Mouse (Mus musculus): ENCODE measurements around the gene Ablim1. TPM values are rescaled to one million over a fixed set of nuclear protein-coding genes. Genes with fewer than 3 reads are reported as not detected.

Ablim1 gene
- polyA plus RNA-seq, 1 experiment from 2014 or later, result 52.8 TPM

DNA sequence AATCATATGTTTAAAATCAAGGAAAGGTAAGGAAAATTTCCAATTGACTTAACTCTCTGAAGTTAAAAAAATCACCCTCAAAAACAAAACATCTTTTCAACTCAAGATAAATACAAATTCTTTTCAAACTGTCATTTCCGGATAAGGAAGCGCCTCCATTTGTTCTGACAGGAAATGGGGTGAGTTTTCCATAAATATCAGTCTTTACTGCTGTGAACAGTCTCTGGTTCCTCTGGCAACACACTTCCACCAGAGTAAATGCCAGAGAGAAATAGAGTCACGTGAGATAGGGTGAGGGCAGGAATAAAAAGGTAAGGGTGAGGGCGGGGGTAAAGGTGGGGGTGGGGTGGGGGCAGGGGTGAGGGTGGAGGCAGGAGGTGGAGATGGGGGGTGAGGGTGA lies 189.8 kb downstream of the Ablim1 start:
- whole genome bisulfite sequencing, result 86% methylated on average over 4 of the region's 4 CpGs
- H3K4me3 ChIP-seq (replicated peaks; ENCODE audit: low read depth, low read length), result no peak overlapping the region
- no peak overlapping the region for H3K27ac ChIP-seq (replicated peaks; ENCODE audit: low read depth, low read length)
- peaks cover 4% of the 10 kb centered on the region; the same call in 1 of the 2 replicates for H3K4me1 ChIP-seq (ENCODE audit: control insufficient read depth, insufficient read depth, low read length)
- H3K36me3 ChIP-seq (ENCODE audit: control insufficient read depth, insufficient read depth, low read length), result no peaks in the 10 kb centered on the region
- no peak overlapping the region for H3K4me2 ChIP-seq (ENCODE audit: low read length)
- H3K27me3 ChIP-seq (ENCODE audit: control insufficient read depth, insufficient read depth, low read length), result no peaks in the 10 kb centered on the region
- no peak overlapping the region for H3K9ac ChIP-seq (replicated peaks; ENCODE audit: low read length)
- no peaks in the 10 kb centered on the region for H3K9me3 ChIP-seq (ENCODE audit: control insufficient read depth, low read length)
- ATAC-seq (ENCODE audit: low FRiP score, low TSS enrichment), result no peak
- no peak for DNase-seq

DNA sequence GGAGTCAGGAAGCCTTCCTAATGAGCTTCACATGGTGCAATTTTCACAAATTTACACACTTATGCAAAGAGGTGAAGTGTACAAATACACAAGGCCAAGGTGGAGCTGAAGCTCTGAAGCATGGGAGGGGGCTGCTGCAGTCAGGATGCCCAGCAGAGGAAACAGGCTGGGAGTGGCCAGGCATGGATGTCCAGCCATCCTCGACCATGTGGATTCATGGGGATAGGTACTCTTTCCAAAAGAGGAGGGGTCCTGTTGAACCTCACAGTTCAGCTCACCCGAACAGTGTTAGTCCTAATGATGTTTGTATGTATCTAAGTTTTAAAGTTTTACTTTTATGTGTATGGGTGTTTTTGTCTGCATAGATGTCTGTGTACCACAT lies 190.6 kb downstream of the Ablim1 start:
- Histone ChIP-seq H3K4me1 (ENCODE audit: control insufficient read depth, insufficient read depth, low read length) (peaks cover 4% of the 10 kb centered on the region; the same call in 1 of the 2 replicates), H3K9ac (replicated peaks; ENCODE audit: low read length) (no peak overlapping the region), H3K27ac (replicated peaks; ENCODE audit: low read depth, low read length) (0 out of 2 replicates have a peak overlapping the region, but pooled peaks have one; percentile 41), H3K9me3 (ENCODE audit: control insufficient read depth, low read length) (no peaks in the 10 kb centered on the region), H3K36me3 (ENCODE audit: control insufficient read depth, insufficient read depth, low read length) (no peaks in the 10 kb centered on the region), H3K4me2 (ENCODE audit: low read length) (no peak overlapping the region), H3K4me3 (replicated peaks; ENCODE audit: low read depth, low read length) (no peak overlapping the region), H3K27me3 (ENCODE audit: control insufficient read depth, insufficient read depth, low read length) (no peaks in the 10 kb centered on the region)
- DNase-seq (no peak), ATAC-seq (ENCODE audit: low FRiP score, low TSS enrichment) (no peak)
- 68% methylated on average over 2 of the region's 2 CpGs for WGBS

DNA sequence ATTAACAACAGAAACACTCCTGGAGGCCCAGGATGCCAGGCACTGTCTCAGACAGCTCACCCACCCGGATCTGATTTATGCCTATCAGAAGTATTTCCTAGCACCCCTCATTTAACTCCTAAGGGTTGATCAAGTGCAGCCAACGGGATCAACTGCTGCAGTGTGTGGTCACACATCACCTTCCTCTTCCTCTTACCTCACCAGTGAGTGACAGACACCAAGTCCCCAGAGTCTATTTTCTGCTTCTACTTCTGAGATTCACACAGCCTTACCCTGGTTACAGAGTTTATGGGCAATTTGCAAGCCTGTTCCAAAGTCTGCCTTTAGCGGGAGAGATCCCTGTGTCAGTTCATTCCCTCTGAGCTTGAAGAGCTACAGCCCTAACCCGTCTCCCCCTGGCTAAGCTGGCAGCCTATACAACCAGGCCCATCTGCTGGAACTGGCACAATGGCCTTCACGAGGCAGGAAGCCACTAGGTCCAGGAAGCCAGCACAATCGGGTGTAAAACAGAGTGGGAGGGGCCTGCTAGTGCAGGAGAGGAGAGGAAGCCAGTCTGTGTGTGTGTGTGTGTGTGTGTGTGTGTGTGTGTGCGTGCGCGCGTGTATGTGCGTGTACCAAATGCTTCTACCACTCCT lies 191.1 kb downstream of the Ablim1 start:
- H3K36me3 ChIP-seq (ENCODE audit: control insufficient read depth, insufficient read depth, low read length), result no peaks in the 10 kb centered on the region
- 0 out of 2 replicates have a peak overlapping the region, but pooled peaks have one; percentile 41 for H3K27ac ChIP-seq (replicated peaks; ENCODE audit: low read depth, low read length)
- H3K9ac ChIP-seq (replicated peaks; ENCODE audit: low read length), result no peak overlapping the region
- H3K27me3 ChIP-seq (ENCODE audit: control insufficient read depth, insufficient read depth, low read length), result no peaks in the 10 kb centered on the region
- no peak overlapping the region for H3K4me3 ChIP-seq (replicated peaks; ENCODE audit: low read depth, low read length)
- peak; percentile 44 for DNase-seq
- H3K4me2 ChIP-seq (ENCODE audit: low read length), result no peak overlapping the region
- no peak for ATAC-seq (ENCODE audit: low FRiP score, low TSS enrichment)
- peaks cover 8% of the 10 kb centered on the region for H3K4me1 ChIP-seq (ENCODE audit: control insufficient read depth, insufficient read depth, low read length)
- WGBS, result 68% methylated on average over 11 of the region's 11 CpGs
- no peaks in the 10 kb centered on the region for H3K9me3 ChIP-seq (ENCODE audit: control insufficient read depth, low read length)

DNA sequence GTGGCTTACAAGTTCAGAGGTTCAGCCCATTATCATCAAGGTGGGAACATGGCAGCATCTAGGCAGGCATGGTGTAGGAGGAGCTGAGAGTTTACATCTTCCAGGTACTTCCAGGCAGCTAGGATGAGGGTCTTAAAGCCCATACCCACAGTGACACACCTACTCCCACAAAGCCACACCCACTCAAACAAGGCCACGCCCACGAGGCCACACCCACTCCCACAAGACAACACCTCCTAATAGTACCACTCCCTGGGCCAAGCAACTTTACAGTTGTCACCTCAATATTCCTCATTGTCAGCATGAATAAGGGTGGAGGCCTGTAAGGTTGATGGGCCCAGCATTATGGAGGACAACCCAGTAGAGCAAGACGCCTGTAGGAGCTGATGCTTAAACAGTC lies 192.5 kb downstream of the Ablim1 start:
- Histone ChIP-seq H3K9me3 (ENCODE audit: control insufficient read depth, low read length) (no peaks in the 10 kb centered on the region), H3K4me2 (ENCODE audit: low read length) (no peak overlapping the region), H3K4me1 (ENCODE audit: control insufficient read depth, insufficient read depth, low read length) (peaks cover 16% of the 10 kb centered on the region), H3K9ac (replicated peaks; ENCODE audit: low read length) (no peak overlapping the region), H3K36me3 (ENCODE audit: control insufficient read depth, insufficient read depth, low read length) (no peaks in the 10 kb centered on the region), H3K4me3 (replicated peaks; ENCODE audit: low read depth, low read length) (no peak overlapping the region), H3K27me3 (ENCODE audit: control insufficient read depth, insufficient read depth, low read length) (no peaks in the 10 kb centered on the region), H3K27ac (replicated peaks; ENCODE audit: low read depth, low read length) (no peak overlapping the region)
- 94% methylated on average over 3 of the region's 3 CpGs for WGBS
- DNase-seq (no peak), ATAC-seq (ENCODE audit: low FRiP score, low TSS enrichment) (no peak)

DNA sequence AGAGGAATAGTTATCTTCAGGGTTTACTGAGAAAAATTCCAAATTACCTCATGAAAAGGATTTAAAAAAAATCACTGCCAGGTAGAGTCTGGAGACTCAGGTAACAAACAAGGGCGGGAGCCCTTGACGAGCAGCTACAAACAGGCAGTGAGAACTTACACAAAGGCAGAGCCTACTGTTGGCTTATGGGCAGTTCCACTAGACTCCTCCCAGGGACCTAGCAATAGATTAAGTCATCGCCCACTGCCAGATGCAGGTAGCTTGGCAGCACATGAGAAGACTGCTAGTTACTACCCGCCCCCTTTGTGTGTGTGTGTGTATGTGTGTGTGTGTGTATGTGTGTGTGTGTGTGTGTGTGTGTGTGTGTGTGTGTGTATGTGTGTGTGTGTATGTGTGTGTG lies 193.7 kb downstream of the Ablim1 start:
- WGBS, result 75% methylated on average over 4 of the region's 4 CpGs
- Histone ChIP-seq H3K4me1 (ENCODE audit: control insufficient read depth, insufficient read depth, low read length) (peaks cover 28% of the 10 kb centered on the region), H3K36me3 (ENCODE audit: control insufficient read depth, insufficient read depth, low read length) (no peaks in the 10 kb centered on the region), H3K27me3 (ENCODE audit: control insufficient read depth, insufficient read depth, low read length) (no peaks in the 10 kb centered on the region), H3K4me2 (ENCODE audit: low read length) (no peak overlapping the region), H3K4me3 (replicated peaks; ENCODE audit: low read depth, low read length) (no peak overlapping the region), H3K9ac (replicated peaks; ENCODE audit: low read length) (no peak overlapping the region), H3K9me3 (ENCODE audit: control insufficient read depth, low read length) (no peaks in the 10 kb centered on the region), H3K27ac (replicated peaks; ENCODE audit: low read depth, low read length) (no peak overlapping the region)
- no peak for ATAC-seq (ENCODE audit: low FRiP score, low TSS enrichment)
- DNase-seq, result no peak

DNA sequence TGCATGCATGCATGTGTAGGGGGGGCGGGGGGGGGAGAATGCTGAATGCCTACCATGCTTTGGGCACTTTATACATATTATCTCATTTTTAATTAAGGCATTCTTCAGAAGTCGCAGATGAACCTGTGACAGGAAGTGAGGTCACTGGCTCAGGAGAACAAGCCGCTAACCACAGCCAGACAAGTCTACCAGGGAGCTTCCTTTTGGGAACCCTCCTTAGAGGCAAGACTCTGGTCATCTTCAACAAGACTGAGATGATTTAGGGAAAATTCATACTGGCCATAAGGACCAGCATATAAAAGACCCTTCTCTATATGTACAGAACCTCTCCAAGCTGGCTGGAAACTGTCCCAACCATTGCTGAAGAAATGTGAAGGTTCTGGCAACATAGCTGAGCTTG lies 195.1 kb downstream of the Ablim1 start:
- Histone ChIP-seq H3K36me3 (ENCODE audit: control insufficient read depth, insufficient read depth, low read length) (no peaks in the 10 kb centered on the region), H3K9ac (replicated peaks; ENCODE audit: low read length) (no peak overlapping the region), H3K4me3 (replicated peaks; ENCODE audit: low read depth, low read length) (no peak overlapping the region), H3K9me3 (ENCODE audit: control insufficient read depth, low read length) (no peaks in the 10 kb centered on the region), H3K4me2 (ENCODE audit: low read length) (no peak overlapping the region), H3K27me3 (ENCODE audit: control insufficient read depth, insufficient read depth, low read length) (no peaks in the 10 kb centered on the region), H3K27ac (replicated peaks; ENCODE audit: low read depth, low read length) (no peak overlapping the region), H3K4me1 (ENCODE audit: control insufficient read depth, insufficient read depth, low read length) (peaks cover 29% of the 10 kb centered on the region)
- ATAC-seq (ENCODE audit: low FRiP score, low TSS enrichment) (no peak), DNase-seq (no peak)
- 68% methylated on average over 3 of the region's 3 CpGs for WGBS

DNA sequence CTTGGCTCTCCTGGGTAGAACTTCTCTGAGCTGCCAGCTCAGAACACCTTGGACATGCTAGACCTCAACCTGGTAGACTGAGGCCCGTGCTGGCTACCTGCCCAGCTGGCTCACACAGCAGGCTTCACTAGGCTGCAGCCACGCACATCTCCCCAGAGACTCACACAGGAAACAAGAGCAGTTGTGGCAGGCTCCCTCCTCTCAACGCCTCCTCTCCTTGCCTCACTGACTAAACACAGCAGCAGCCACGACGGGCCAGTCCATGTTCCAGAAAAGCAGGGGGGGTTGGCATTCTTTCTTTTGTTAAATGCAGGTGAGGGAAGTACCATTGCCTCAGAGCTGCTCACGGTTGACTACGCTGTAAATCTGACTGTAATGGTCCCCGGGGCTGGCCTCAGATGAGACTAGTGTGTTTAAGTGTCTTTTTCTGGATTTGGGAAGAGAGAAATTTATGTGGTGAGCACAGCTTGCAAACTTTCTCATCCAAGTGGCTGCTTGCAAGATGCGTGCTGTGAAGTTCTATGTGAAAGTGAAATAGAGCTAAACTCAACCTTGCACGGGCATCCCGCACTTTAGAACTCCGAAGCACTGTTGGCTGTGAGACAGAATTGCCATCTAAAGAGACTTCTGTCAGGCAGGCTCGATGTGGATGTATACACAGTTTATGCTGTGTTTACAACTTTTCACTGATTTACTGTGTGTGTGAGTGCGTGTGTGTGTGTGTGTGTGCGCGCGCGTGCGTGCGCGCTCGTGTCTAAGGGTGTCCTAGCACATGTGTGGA lies 195.7 kb downstream of the Ablim1 start:
- WGBS, result 36% methylated on average over 22 of the region's 22 CpGs
- Histone ChIP-seq H3K27me3 (ENCODE audit: control insufficient read depth, insufficient read depth, low read length) (no peaks in the 10 kb centered on the region), H3K27ac (replicated peaks; ENCODE audit: low read depth, low read length) (peak overlapping the region; percentile 62), H3K9me3 (ENCODE audit: control insufficient read depth, low read length) (no peaks in the 10 kb centered on the region), H3K4me1 (ENCODE audit: control insufficient read depth, insufficient read depth, low read length) (peaks cover 29% of the 10 kb centered on the region), H3K36me3 (ENCODE audit: control insufficient read depth, insufficient read depth, low read length) (no peaks in the 10 kb centered on the region), H3K4me2 (ENCODE audit: low read length) (peak overlapping the region; percentile 53), H3K4me3 (replicated peaks; ENCODE audit: low read depth, low read length) (peak overlapping the region; percentile 26), H3K9ac (replicated peaks; ENCODE audit: low read length) (peak overlapping the region; percentile 38; the same call in 1 of the 2 replicates)
- DNase-seq (peak; percentile 83), ATAC-seq (ENCODE audit: low FRiP score, low TSS enrichment) (peak; percentile 58; the same call in 1 of the 2 replicates)

DNA sequence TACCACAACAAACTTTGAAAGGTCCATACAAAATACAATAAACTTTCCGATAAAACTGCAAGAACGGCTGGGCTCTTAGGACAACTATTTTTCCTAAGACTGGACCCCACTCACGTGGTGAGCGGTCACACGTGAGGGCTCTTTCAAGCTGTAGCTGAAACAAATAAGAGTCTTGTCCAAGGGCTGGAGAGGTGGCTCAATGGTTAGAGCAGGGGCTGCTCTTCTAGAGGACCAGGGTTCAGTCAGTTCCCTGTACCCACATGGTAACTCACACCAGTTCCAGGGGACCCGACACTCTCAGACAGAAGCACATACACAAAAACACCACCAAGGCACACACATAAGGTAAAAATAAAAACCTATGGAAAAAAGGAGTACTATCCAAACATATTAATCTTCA lies 197.0 kb downstream of the Ablim1 start:
- WGBS, result 15% methylated on average over 6 of the region's 6 CpGs
- Histone ChIP-seq H3K4me3 (replicated peaks; ENCODE audit: low read depth, low read length) (0 out of 2 replicates have a peak overlapping the region, but pooled peaks have one; percentile 3), H3K9ac (replicated peaks; ENCODE audit: low read length) (no peak overlapping the region), H3K36me3 (ENCODE audit: control insufficient read depth, insufficient read depth, low read length) (no peaks in the 10 kb centered on the region), H3K4me1 (ENCODE audit: control insufficient read depth, insufficient read depth, low read length) (peaks cover 29% of the 10 kb centered on the region), H3K27me3 (ENCODE audit: control insufficient read depth, insufficient read depth, low read length) (no peaks in the 10 kb centered on the region), H3K4me2 (ENCODE audit: low read length) (peak overlapping the region; percentile 53), H3K9me3 (ENCODE audit: control insufficient read depth, low read length) (no peaks in the 10 kb centered on the region), H3K27ac (replicated peaks; ENCODE audit: low read depth, low read length) (no peak overlapping the region)
- no peak for DNase-seq
- ATAC-seq (ENCODE audit: low FRiP score, low TSS enrichment), result no peak
